Mouse (Mus musculus) CD8-positive naive resting alpha-beta T cell, adult 2 months (primary cell): ENCODE data around the gene Rusc1.
"Not testable (repeated sequence)": the region's sequence is repeated elsewhere in the genome, so short reads cannot be mapped to it uniquely, and the experiment has no call there.

Source experiments
- DNase-seq, 2 experiments: peaks; one replicate each; pipeline ENCODE4 v3.0.0; 2022; ENCODE audit warnings: low read depth in 2 of 2, low spot score in 2 of 2

Rusc1 gene

DNA sequence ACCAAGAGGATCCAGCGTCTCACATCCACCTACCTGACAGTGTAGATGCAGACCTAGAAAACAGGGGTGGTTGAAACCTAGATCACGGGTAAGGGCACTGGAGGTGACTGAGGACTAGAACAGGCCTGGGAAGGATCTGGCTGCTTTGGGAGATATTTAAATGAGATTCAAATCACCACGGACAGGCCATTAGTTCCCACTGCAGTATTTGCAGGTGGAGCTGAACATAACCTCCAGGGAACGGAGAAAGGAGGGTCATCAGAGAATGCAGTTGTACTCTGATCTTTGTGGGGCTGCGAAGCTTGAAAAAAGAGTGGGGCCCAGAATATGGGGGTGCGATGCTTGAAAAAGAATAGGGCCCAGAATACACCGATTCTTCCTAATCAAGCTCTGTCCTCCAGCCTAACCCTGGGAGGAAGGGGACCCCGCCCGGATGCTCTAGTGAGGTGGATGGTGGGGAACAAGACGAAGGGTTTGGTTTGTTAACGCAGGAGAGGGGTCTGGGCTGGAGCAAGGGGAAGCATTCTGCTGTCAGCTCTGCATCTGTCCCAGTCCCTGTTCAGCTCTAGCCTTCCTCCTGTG is 511 bp downstream of the Rusc1 start:
- DNase-seq = no peak

DNA sequence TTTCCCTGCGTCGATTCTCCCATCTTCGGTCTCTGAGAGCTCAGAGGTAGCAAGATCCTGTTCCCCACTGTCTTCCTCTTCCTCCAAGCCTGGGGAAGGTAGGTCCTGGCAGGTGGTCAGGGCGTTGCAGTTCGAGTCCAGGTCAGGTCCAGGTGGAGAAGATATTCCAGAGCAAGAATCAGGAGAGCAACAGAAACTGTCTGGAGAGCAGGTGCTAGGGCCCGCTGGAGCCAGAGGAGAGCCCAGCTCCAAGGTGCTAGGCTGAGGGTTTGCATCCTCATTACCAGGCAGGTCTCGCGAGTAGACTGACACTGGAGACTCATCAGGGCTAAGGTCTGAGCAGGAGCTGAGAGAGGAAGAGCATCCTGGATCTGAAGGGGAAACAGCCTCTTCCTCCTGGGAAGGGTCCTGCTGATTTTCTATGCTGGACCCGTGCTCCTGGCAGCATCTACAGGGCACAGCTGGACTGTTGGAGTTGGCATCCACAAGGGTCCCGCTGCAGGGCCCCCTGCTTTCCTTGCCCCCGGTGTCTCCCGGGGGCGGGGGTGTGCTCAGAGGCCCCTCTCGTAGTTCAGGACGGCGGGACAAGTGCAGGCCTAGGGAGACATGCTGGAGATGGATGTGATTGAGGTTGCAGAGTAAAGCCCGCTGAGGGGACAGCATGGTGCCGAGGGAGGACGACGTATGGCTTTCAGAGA is 1.2 kb downstream of the Rusc1 start:
- DNase-seq = no peak

DNA sequence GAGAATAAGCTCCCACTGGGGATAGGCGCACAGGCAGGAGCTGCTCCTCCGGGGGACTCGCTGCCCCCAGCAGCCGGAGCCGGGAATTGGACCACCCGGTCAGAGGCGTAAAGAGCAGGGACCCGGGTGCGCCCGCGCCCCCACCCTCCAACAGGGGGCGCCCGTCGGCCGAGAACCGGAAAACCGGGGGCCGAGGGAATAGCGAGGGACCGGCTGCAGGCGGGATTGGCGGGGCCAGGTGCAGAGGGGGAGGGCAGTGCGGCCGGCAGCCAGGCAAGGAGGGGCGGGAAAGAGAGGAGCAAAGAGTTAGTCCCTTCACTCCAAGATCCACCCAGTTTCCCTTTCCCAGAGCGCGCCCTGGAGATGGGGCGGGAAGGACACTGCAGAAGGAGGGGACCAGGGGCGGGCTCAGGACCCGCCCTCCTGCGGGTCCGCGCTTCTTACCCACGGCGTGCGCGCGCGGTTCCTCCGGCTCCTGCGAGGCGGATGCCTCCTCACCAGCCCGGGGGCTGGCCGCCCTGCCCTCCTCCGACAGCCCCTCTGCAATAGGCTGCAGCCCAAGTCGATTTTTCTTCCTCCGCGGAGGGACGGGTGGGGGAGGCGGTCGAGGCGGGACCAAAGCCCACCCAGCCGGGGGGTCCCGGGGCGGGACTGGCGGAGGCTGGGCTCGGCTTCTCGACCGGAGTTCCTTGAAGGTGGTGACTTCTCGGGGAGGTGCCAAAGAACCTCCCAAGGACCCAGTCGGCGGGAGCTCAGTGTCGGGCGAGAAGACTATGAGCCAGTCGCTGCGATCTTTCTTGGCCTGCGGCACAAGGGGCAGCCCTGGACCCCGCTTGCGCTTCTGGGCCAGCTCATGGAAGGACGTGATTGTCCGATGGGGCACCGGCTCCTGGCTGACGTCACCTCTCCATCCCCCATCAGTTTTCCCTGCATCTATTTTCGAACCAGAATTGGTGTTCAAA is 2.1 kb downstream of the Rusc1 start:
- DNase-seq = peak; percentile 68 to 74

DNA sequence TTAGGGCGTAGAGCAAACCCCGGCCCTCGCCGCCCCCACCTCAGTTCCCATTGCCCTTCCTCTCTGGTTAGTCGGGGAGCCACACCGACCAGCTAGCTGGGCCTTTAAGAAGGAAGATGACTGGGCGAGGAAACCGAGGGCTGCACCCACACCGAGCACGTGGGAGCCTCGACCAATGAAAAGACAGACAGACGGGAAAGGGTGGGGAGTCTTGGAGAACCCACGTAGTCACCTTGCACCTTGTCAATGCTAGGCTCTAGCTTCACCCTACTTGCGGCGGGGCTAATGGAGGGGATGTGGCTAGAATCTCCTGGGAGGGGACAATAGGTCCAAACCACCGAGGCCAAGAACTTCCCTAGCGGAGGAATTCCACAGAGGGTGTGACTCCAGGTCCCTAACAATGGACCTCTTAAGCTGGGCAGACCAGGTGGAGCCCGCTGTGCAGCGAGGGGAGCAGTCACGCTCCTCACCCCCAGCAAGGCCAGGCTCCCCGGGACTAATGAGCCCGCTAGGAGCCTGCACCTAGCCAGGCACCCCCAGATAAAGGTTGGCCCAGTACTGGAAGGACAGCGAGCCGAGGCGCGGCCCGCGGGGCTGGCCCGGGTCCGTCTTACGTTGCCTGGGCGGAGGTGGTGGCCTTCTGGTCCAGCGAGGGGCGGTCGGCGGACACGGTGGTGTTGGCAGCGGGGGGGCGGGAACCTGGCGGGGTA is 3.1 kb downstream of the Rusc1 start:
- peak; percentile 77 to 85 for DNase-seq

GRCm38 (mm10) chr3:89088974-89089373 is 4.1 kb downstream of the Rusc1 start:
- no peak for DNase-seq

DNA sequence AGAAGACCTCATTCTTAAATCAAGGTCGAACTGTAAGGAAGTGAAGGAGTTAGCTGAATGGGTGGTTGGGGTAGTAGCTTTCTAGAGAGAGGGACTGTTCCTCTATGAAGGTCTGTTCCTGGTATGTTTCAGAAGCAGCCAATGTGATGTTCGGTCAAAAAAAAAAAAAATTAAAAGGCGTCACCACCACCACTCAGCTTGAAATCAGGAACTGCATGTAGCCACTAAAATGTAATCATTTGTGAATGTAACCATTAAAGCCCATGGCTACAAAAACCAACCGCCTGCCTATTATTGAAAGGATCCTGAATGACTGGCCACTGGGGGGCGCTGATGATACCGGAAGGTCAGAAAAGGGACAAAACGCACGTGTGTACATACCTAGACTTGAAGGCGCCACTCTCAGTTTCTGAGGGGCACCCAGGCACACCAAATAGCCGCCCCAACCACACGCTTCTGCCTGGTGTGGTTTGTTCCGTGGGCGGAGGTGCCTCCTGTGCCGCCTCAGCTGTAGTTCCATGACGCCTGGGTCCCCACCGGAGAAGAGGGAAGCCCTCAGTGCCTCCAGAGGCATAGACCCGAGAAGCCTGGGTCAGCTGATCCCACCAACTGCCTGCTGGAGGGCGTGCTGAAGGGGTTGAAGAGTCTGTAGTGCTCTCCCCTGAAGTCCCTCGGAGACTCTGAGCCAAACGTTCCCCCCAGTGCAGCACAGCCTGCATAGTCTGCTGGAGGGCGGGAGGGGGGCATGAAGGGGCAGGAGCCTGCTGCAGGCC is 5.6 kb downstream of the Rusc1 start:
- DNase-seq = peak; percentile 88 to 92

GRCm38 (mm10) chr3:89084654-89085190 is 8.4 kb downstream of the Rusc1 start:
- no peak for DNase-seq

- DNase-seq = no peak
Measured at GRCm38 (mm10) chr3:89084133-89084532, 9.0 kb downstream of the Rusc1 start.

GRCm38 (mm10) chr3:89082287-89082686 is 10.8 kb downstream of the Rusc1 start:
- DNase-seq = not testable (repeated sequence)

- no peak for DNase-seq
Measured at GRCm38 (mm10) chr3:89077383-89077782, 15.7 kb downstream of the Rusc1 start.

DNA sequence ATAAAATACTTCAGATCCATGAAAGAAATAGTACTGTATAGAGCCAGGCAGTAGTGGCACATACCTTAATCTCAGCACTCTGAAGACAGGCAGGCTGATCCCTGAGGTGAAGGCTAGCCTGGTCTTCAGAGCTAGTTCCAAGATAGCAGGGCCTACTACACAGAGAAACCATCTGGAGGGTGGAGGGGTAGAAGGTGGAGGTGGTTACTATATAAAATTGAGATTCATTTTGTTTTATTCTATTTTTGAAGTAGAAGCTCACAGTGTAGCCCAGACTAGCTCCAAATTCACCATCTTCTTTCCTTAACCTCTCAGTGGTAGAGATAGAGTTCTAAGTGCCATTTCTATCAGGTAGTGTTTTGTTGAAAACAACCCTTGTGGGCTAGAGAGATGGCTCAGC is 25.8 kb downstream of the Rusc1 start:
- no peak for DNase-seq

DNA sequence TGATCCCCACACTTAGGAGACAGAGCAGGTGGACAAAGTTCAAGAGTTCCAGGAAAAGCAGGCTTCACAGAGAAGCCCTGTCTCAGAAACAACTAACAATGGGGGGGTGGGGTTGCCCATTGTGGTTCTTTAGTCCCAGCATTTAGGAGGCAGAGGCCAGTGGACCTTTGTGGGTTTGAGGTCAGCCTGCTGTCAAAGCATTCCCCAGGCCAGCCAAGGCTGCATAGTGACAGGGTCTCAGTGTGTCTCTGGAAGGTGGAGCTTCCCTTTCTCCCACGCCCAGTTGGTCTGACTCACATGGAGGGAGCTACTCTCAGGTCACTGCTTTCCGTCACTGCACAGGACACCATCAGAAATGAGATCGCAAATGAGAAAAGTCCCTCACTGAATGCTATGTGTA is 31.4 kb downstream of the Rusc1 start:
- DNase-seq = no peak

DNA sequence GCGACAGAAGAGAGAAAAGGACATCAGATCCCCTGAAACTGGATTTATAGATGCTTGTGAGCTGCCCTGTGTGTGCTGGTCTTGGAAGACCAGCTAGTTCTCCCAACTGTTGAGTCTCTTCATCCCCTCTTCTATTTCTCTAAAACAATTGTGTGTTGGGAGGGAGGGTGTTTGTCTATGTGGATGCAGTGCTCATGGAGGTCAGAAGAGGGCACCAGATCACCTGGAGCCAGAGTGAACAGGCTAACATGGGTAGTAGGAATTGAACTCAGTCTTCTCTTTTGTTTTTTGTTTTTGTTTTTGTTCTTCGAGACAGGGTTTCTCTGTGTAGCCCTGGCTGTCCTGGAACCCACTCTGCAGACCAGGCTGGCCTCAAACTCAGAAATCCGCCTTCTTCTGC is 34.3 kb downstream of the Rusc1 start:
- DNase-seq = peak; percentile 12 to 23

- no peak for DNase-seq
Measured at GRCm38 (mm10) chr3:89058361-89058760, 34.8 kb downstream of the Rusc1 start.

GRCm38 (mm10) chr3:89043359-89043758 is 49.8 kb downstream of the Rusc1 start:
- no peak for DNase-seq
